Mouse (Mus musculus) CH12.LX (cell line): ENCODE measurements around the gene Tmem199. TPM values are rescaled to one million over a fixed set of nuclear protein-coding genes. Genes with fewer than 3 reads are reported as not detected.

ENCODE experiments used
- DNase-seq: peaks from one replicate; pipeline ENCODE4 v3.0.0-alpha.2; 2013; ENCODE audit errors: extremely low read depth
- H3K27ac ChIP-seq: 2 replicates; pipeline ENCODE4 v1.5.1; 2012; ENCODE audit warnings: low read depth, mild to moderate bottlenecking, control low read depth, moderate library complexity; ENCODE audit not compliant: insufficient read depth
- H3K27me3 ChIP-seq: replicated peaks from 2 replicates; pipeline ENCODE3; 2012; ENCODE audit warnings: inconsistent platforms
- H3K36me3 ChIP-seq, 2 experiments: replicated peaks in 1 of 2; 2 replicates each; pipeline versions ENCODE3 to v1.6.1; 2012; ENCODE audit warnings: inconsistent platforms in 1 of 2, low read length in 1 of 2, mild to moderate bottlenecking in 1 of 2, mixed read lengths in 1 of 2, moderate library complexity in 1 of 2; ENCODE audit not compliant: control insufficient read depth in 1 of 2, insufficient read depth in 1 of 2
- H3K4me1 ChIP-seq, 2 experiments: 2 replicates each; pipeline ENCODE4 v1.6.1; 2012; ENCODE audit warnings: inconsistent platforms in 1 of 2, moderate library complexity in 1 of 2; ENCODE audit not compliant: insufficient read depth in 2 of 2, control insufficient read depth in 1 of 2
- H3K4me2 ChIP-seq: 2 replicates; pipeline ENCODE4 v1.6.1; 2012; ENCODE audit warnings: low read depth, mild to moderate bottlenecking, control low read depth; ENCODE audit not compliant: poor library complexity, insufficient read depth, severe bottlenecking
- H3K4me3 ChIP-seq, 3 experiments: fragments of 150-350 bp in 1 of 3; sonication (generic) in 1 of 3; replicated peaks in 1 of 3; 2 replicates each; pipeline versions ENCODE3 to v1.5.1; 2011 to 2012; ENCODE audit warnings: low read depth in 2 of 3, low read length in 2 of 3, mild to moderate bottlenecking in 2 of 3, moderate library complexity in 2 of 3, control low read depth in 1 of 3, improper control_type of control experiment in 1 of 3, inconsistent platforms in 1 of 3, mixed read lengths in 1 of 3; ENCODE audit not compliant: poor library complexity in 1 of 3
- H3K79me2 ChIP-seq: replicated peaks from 2 replicates; pipeline ENCODE4 v1.6.1; 2012; ENCODE audit warnings: mild to moderate bottlenecking, moderate library complexity; ENCODE audit not compliant: control insufficient read depth, poor library complexity, insufficient read depth, severe bottlenecking; ENCODE audit errors: extremely low read depth
- H3K9ac ChIP-seq: 2 replicates; pipeline ENCODE4 v1.6.1; 2012; ENCODE audit warnings: low read depth, mild to moderate bottlenecking, control low read depth, moderate library complexity; ENCODE audit not compliant: insufficient read depth
- H3K9me3 ChIP-seq: replicated peaks from 2 replicates; pipeline ENCODE3; 2012; ENCODE audit warnings: low read length, inconsistent platforms, mixed read lengths
- BHLHE40 ChIP-seq: IDR thresholded peaks from 2 replicates; pipeline ENCODE4 v1.6.1; 2011; ENCODE audit warnings: mild to moderate bottlenecking, low read depth, low read length, improper control_type of control experiment
- CTCF ChIP-seq, 2 experiments: IDR thresholded peaks in 1 of 2; conservative IDR thresholded peaks in 1 of 2; 2 replicates each; pipeline ENCODE4 v1.5.1; 2011 to 2012; ENCODE audit warnings: low read depth in 2 of 2, low read length in 2 of 2, improper control_type of control experiment in 1 of 2, inconsistent platforms in 1 of 2, mild to moderate bottlenecking in 1 of 2, moderate library complexity in 1 of 2
- EP300 ChIP-seq: IDR thresholded peaks from 2 replicates; pipeline ENCODE4 v1.6.1; 2011; ENCODE audit warnings: low read length, improper control_type of control experiment
- ETS1 ChIP-seq: conservative IDR thresholded peaks from 2 replicates; pipeline ENCODE4 v1.6.1; 2012; ENCODE audit warnings: low read depth, mild to moderate bottlenecking, inconsistent platforms, low read length, improper control_type of control experiment, moderate library complexity
- GABPA ChIP-seq: IDR thresholded peaks from 2 replicates; pipeline ENCODE4 v1.6.1; 2012; ENCODE audit warnings: low read depth, low read length, improper control_type of control experiment, inconsistent platforms; ENCODE audit not compliant: insufficient replicate concordance
- JUN ChIP-seq: IDR thresholded peaks from 2 replicates; pipeline ENCODE4 v1.6.1; 2011; ENCODE audit warnings: low read depth, mild to moderate bottlenecking, low read length, improper control_type of control experiment, moderate library complexity; ENCODE audit not compliant: insufficient read depth
- JUND ChIP-seq: conservative IDR thresholded peaks from 2 replicates; pipeline ENCODE4 v1.6.1; 2011; ENCODE audit warnings: low read depth, low read length, improper control_type of control experiment
- KAT2A ChIP-seq: IDR thresholded peaks from 2 replicates; pipeline ENCODE4 v1.6.1; 2012; ENCODE audit warnings: low read length, improper control_type of control experiment, inconsistent platforms; ENCODE audit not compliant: insufficient replicate concordance
- MAZ ChIP-seq: IDR thresholded peaks from 2 replicates; pipeline ENCODE4 v1.6.1; 2012; ENCODE audit warnings: low read depth, mild to moderate bottlenecking, inconsistent platforms, low read length, improper control_type of control experiment, moderate library complexity
- MYC ChIP-seq: IDR thresholded peaks from 2 replicates; pipeline ENCODE4 v1.6.1; 2011; ENCODE audit warnings: low read depth, mild to moderate bottlenecking, improper control_type of control experiment, low read length
- NELFE ChIP-seq: IDR thresholded peaks from 2 replicates; pipeline ENCODE4 v1.6.1; 2011; ENCODE audit warnings: low read depth, low read length, improper control_type of control experiment
- PAX5 ChIP-seq: IDR thresholded peaks from 2 replicates; pipeline ENCODE4 v1.6.1; 2012; ENCODE audit warnings: low read length, inconsistent platforms, mixed read lengths
- RAD21 ChIP-seq: IDR thresholded peaks from 2 replicates; pipeline ENCODE4 v1.6.1; 2011; ENCODE audit warnings: low read depth, mild to moderate bottlenecking, low read length, improper control_type of control experiment, moderate library complexity
- RCOR1 ChIP-seq: conservative IDR thresholded peaks from 2 replicates; pipeline ENCODE4 v1.6.1; 2012; ENCODE audit warnings: low read depth, mild to moderate bottlenecking, inconsistent platforms, low read length, improper control_type of control experiment
- SMC3 ChIP-seq: IDR thresholded peaks from 2 replicates; pipeline ENCODE4 v1.6.1; 2011; ENCODE audit warnings: low read depth, low read length, improper control_type of control experiment
- USF1 ChIP-seq: IDR thresholded peaks from 2 replicates; pipeline ENCODE4 v1.6.1; 2014; ENCODE audit warnings: low read depth, mild to moderate bottlenecking, inconsistent platforms, low read length, improper control_type of control experiment
- USF2 ChIP-seq: conservative IDR thresholded peaks from 2 replicates; pipeline ENCODE4 v1.6.1; 2011; ENCODE audit warnings: low read depth, low read length, improper control_type of control experiment
- ZMIZ1 ChIP-seq: IDR thresholded peaks from 2 replicates; pipeline ENCODE4 v1.6.1; 2012; ENCODE audit warnings: low read depth, mild to moderate bottlenecking, inconsistent platforms, low read length, improper control_type of control experiment
- dilution Hi-C: fragments of 300-500 bp; cut with MboI; formaldehyde crosslinking; loops from 2 replicates; pipeline ENCODE4 v1.14.3; 2020; ENCODE audit warnings: low sequenced_read_pairs; ENCODE audit not compliant: extremely low pct_unique_long_range_greater_than_20kb, extremely low pct_ligation_motif_present
- in situ Hi-C: fragments of 300-500 bp; cut with MboI; formaldehyde crosslinking; loops from 3 replicates; pipeline ENCODE4 v1.14.3; 2019; ENCODE audit warnings: low sequenced_read_pairs, low pct_ligation_motif_present, low pct_unique_long_range_greater_than_20kb, mixed read lengths
- polyA plus RNA-seq: library from polyadenylated mRNA; unstranded; fragments of >175 nt; gene quantifications from 2 replicates; pipeline ENCODE4 v1.2.1, GENCODE M21; 2012; ENCODE audit warnings: low read depth; ENCODE audit not compliant: insufficient read length
- total RNA-seq, 2 experiments: library from RNA; depleted of rRNA; stranded (reverse); fragments of 300-350 nt in 1 of 2; fragments of >200 nt in 1 of 2; gene quantifications; 2 replicates each; pipeline ENCODE4 v1.2.3; 2012 to 2014

Tmem199 gene
- total and polyA plus RNA-seq, 3 experiments, result 67.3 to 109 (median 80.4) TPM

GRCm38 (mm10) chr11:78515549-78516325 is 3.8 kb upstream of the Tmem199 start:
- H3K4me1 ChIP-seq, result peaks cover 0 to 28% of the 10 kb centered on the region in 2 experiments; a peak in 2 of 4 replicates
- no peak for TF ChIP-seq RCOR1
- TF ChIP-seq RAD21, result peak; percentile 6
- TF ChIP-seq CTCF (conservative IDR thresholded peaks at IDR 0.05 in 1 of 2, IDR thresholded peaks at IDR 0.05 in 1 of 2; ENCODE audit: low read depth in 2 of 2, low read length in 2 of 2), result peak; percentile 39 to 56; a peak in 3 of 4 replicates
- no peak overlapping the region for H3K27ac ChIP-seq
- H3K36me3 ChIP-seq, result peaks cover 49 to 66% of the 10 kb centered on the region in 2 experiments
- H3K9ac ChIP-seq, result no peak overlapping the region
- DNase-seq, result no peak
- no peaks in the 10 kb centered on the region for H3K27me3 ChIP-seq
- no peak overlapping the region for H3K4me3 ChIP-seq
- dilution Hi-C loops, result no loop called here
- H3K79me2 ChIP-seq, result peaks cover 25% of the 10 kb centered on the region
- H3K4me2 ChIP-seq, result no peak overlapping the region
- in situ Hi-C loops, result no loop called here
- H3K9me3 ChIP-seq, result no peaks in the 10 kb centered on the region

- Histone ChIP-seq H3K4me1 (peaks cover 0 to 31% of the 10 kb centered on the region in 2 experiments; a peak in 2 of 4 replicates), H3K9ac (peak overlapping the region; percentile 94), H3K4me2 (peak overlapping the region; percentile 60), H3K79me2 (peaks cover 25% of the 10 kb centered on the region), H3K9me3 (no peaks in the 10 kb centered on the region), H3K4me3 (peak overlapping the region; percentile 74 to 85 (median 83)), H3K36me3 (peaks cover 41 to 59% of the 10 kb centered on the region in 2 experiments), H3K27me3 (no peaks in the 10 kb centered on the region), H3K27ac (no peak overlapping the region)
- in situ Hi-C loops, result no loop called here
- TF ChIP-seq USF1, result no peak
- no peak for TF ChIP-seq PAX5
- no peak for TF ChIP-seq MYC
- no peak for TF ChIP-seq BHLHE40
- TF ChIP-seq MAZ, result no peak
- TF ChIP-seq KAT2A, result no peak
- no peak for TF ChIP-seq JUND
- no peak for TF ChIP-seq NELFE
- no peak for TF ChIP-seq SMC3
- TF ChIP-seq JUN, result no peak
- no peak for TF ChIP-seq ZMIZ1
- TF ChIP-seq GABPA, result no peak
- TF ChIP-seq CTCF (conservative IDR thresholded peaks at IDR 0.05 in 1 of 2, IDR thresholded peaks at IDR 0.05 in 1 of 2; ENCODE audit: low read depth in 2 of 2, low read length in 2 of 2), result no peak
- TF ChIP-seq EP300, result no peak
- TF ChIP-seq USF2, result no peak
- TF ChIP-seq ETS1, result no peak
- dilution Hi-C loops, result no loop called here
- no peak for DNase-seq
These were observed 1.3 kb upstream of the Tmem199 start for GRCm38 (mm10) chr11:78513106-78513790.
